22 mouse cellular contexts compared by ENCODE assay signal in genomic region chr6:29658626-29659475, GRCm38 (mm10). TPM values are rescaled to one million over a fixed set of nuclear protein-coding genes. Genes with fewer than 3 reads are reported as not detected.
DNase-seq lines count a peak whose midpoint lies in the region; ATAC-seq and TF ChIP-seq lines count a peak whose summit lies in the region.
"Had no signal": no experiment of that assay in that cellular context is flagged by ENCODE, and none has a peak within 500 bp of the region (broad histone marks: within the 10 kb centered on the region; RNA-seq: fewer than 3 reads in every experiment).

No protein-coding gene starts in this region.

- H3K4me3 ChIP-seq in liver, adult 2 months (ENCODE audit: insufficient read depth, low read depth, low read length): 0 out of 2 replicates have a peak overlapping the region, but pooled peaks have one; percentile 1
- no peak overlapping the region for H3K4me3 ChIP-seq in liver, embryonic 12.5 days
- H3K4me3 ChIP-seq: embryonic facial prominence, embryonic 15.5 days; heart, embryonic 13.5 days; limb, embryonic 15.5 days had no signal

- no peaks in the 10 kb centered on the region for H3K36me3 ChIP-seq in liver, adult 2 months (ENCODE audit: control insufficient read depth, insufficient read depth, low read length)
- no peaks in the 10 kb centered on the region for H3K36me3 ChIP-seq in liver, embryonic 12.5 days
- H3K36me3 ChIP-seq: embryonic facial prominence, embryonic 15.5 days; G1E; heart, embryonic 13.5 days; limb, embryonic 15.5 days had no signal

- H3K27me3 ChIP-seq in liver, adult 2 months (ENCODE audit: control insufficient read depth, insufficient read depth, low read length): no peaks in the 10 kb centered on the region
- H3K27me3 ChIP-seq in liver, embryonic 12.5 days (replicated peaks): peaks cover 18% of the 10 kb centered on the region
- H3K27me3 ChIP-seq: embryonic facial prominence, embryonic 15.5 days; heart, embryonic 13.5 days; limb, embryonic 15.5 days had no signal

- ATAC-seq in liver, embryonic 12.5 days: no peak
- ATAC-seq: forebrain, postnatal 0 days; hindbrain, embryonic 16.5 days; midbrain, embryonic 16.5 days had no signal

- no peaks in the 10 kb centered on the region for H3K79me2 ChIP-seq in liver, adult 2 months (ENCODE audit: control insufficient read depth, insufficient read depth, low read length)

- no peaks in the 10 kb centered on the region for H3K9me3 ChIP-seq in liver, embryonic 12.5 days (replicated peaks)
- H3K9me3 ChIP-seq: embryonic facial prominence, embryonic 15.5 days; G1E; heart, embryonic 13.5 days; limb, embryonic 15.5 days had no signal

- no peak for TF ChIP-seq POLR2A in liver, adult 2 months (IDR thresholded peaks at IDR 0.05; ENCODE audit: extremely low read depth, insufficient read depth, low read length)

- peak overlapping the region; percentile 99 for H3K27ac ChIP-seq in liver, adult 2 months (replicated peaks; ENCODE audit: insufficient read depth, low read depth, low read length)
- H3K27ac ChIP-seq in liver, embryonic 12.5 days: peak overlapping the region; percentile 31
- H3K27ac ChIP-seq: embryonic facial prominence, embryonic 15.5 days; heart, embryonic 13.5 days; limb, embryonic 15.5 days had no signal

- H3K4me2 ChIP-seq in liver, embryonic 12.5 days: no peak overlapping the region
- H3K4me2 ChIP-seq: embryonic facial prominence, embryonic 15.5 days; heart, embryonic 13.5 days; limb, embryonic 15.5 days had no signal

- TF ChIP-seq CTCF in liver, adult 2 months (IDR thresholded peaks at IDR 0.05; ENCODE audit: low read depth, low read length): no peak

- peak overlapping the region; percentile 59 for H3K9ac ChIP-seq in liver, adult 2 months (ENCODE audit: low read depth, low read length)
- H3K9ac ChIP-seq in liver, embryonic 12.5 days: no peak overlapping the region
- H3K9ac ChIP-seq: embryonic facial prominence, embryonic 15.5 days; forebrain, postnatal 0 days; heart, embryonic 13.5 days; limb, embryonic 15.5 days had no signal

- WGBS in liver, adult 2 months: 39% methylated on average over 3 of the region's 3 CpGs
- 63% methylated on average over 3 of the region's 3 CpGs for WGBS in liver, embryonic 12.5 days (ENCODE audit: insufficient replicate concordance)

- peak; percentile 98 for DNase-seq in liver, adult 2 months (ENCODE audit: extremely low read depth, low read depth, low spot score)
- DNase-seq in liver: no peak
- DNase-seq in kidney, postnatal 10 days: peak; percentile 15
- DNase-seq in yolk sac, embryonic 10.5 days (ENCODE audit: low spot score): peak; percentile 77
- DNase-seq in layer of hippocampus, adult 8-10 months (ENCODE audit: low spot score in 2 of 2): no peak
- no peak for DNase-seq in spleen, postnatal 10 days (ENCODE audit: low spot score in 2 of 2)
- no peak for DNase-seq in embryo, embryonic 9.5 days (ENCODE audit: extremely low spot score)
- DNase-seq: adrenal gland, postnatal 14 days; cerebellum, adult 11 months; cerebellum, postnatal 25 days; embryo, embryonic 11 days; forebrain, postnatal 0 days; heart, postnatal 36 days; lung, postnatal 36 days; thymus, postnatal 14 days had no signal

- H3K4me1 ChIP-seq in liver, adult 2 months (ENCODE audit: control insufficient read depth, insufficient read depth, low read length): peaks cover 9% of the 10 kb centered on the region
- 0 out of 2 replicates have a peak, but pooled peaks cover 4% of the 10 kb centered on the region for H3K4me1 ChIP-seq in liver, embryonic 12.5 days
- H3K4me1 ChIP-seq: embryonic facial prominence, embryonic 15.5 days; heart, embryonic 13.5 days; limb, embryonic 15.5 days had no signal

RNA-seq across cellular contexts. Expression of gene Tspan33, which starts 35.2 kb away (rescaled TPM):
- 4.2 and 9.3 TPM in 2 replicates for total RNA-seq in liver, adult 2 months (2014; rRNA removed)
- polyA plus RNA-seq in liver, adult 2 months (2012; rRNA removed): 7.0 and 8.5 TPM in 2 replicates
- 197 and 203 TPM in 2 replicates for polyA plus RNA-seq in liver, embryonic 12.5 days (2016; fragmentation: Nextera tagmentation; extraction: Ambion mirVana)
- total RNA-seq in layer of hippocampus, adult 8-10 months (2022): 10 to 100 TPM; 28.4 to 37.6 (median 33.5) TPM

RNA-seq across cellular contexts. Expression of gene Tnpo3, which starts 49.2 kb away (rescaled TPM):
- total RNA-seq in liver, adult 2 months (2014; rRNA removed): 26.8 and 31.5 TPM in 2 replicates
- polyA plus RNA-seq in liver, adult 2 months (2012; rRNA removed): 33.3 and 34.7 TPM in 2 replicates
- polyA plus RNA-seq in liver, embryonic 12.5 days (2016; fragmentation: Nextera tagmentation; extraction: Ambion mirVana): 55.2 and 56.6 TPM in 2 replicates
- total RNA-seq in layer of hippocampus, adult 8-10 months (2022): 10 to 100 TPM; 67.0 to 78.6 (median 73.2) TPM

Comparison
In these comparisons a context has a peak if more than half of its experiments do, and no peak if none do; other contexts are left out.
1. DNase-seq: peak in liver, adult 2 months (single experiment), kidney, postnatal 10 days (single experiment) and yolk sac, embryonic 10.5 days (single experiment); none in liver (single experiment), layer of hippocampus, adult 8-10 months (0 of 2), spleen, postnatal 10 days (0 of 2) and embryo, embryonic 9.5 days (single experiment).